Mouse (Mus musculus) MEL (cell line): ENCODE data around the gene Gpr158. TPM values are rescaled to one million over a fixed set of nuclear protein-coding genes. Genes with fewer than 3 reads are reported as not detected.

Experiments
- DNase-seq: peaks from one replicate; pipeline ENCODE4 v3.0.0; 2011; ENCODE audit warnings: low read depth, low spot score
- H3K27ac ChIP-seq: 2 replicates; pipeline ENCODE4 v1.5.1; 2012; ENCODE audit warnings: low read depth, mild to moderate bottlenecking, control low read depth, low read length, moderate library complexity; ENCODE audit not compliant: control insufficient read depth
- H3K27me3 ChIP-seq, 2 experiments: fragments of 150-350 bp in 1 of 2; sonication (generic) in 1 of 2; 2 replicates each; pipeline ENCODE4 v1.6.1; 2012; ENCODE audit warnings: low read length in 2 of 2, mild to moderate bottlenecking in 2 of 2, improper control_type of control experiment in 1 of 2, moderate library complexity in 1 of 2; ENCODE audit not compliant: insufficient read depth in 2 of 2, control insufficient read depth in 1 of 2
- H3K36me3 ChIP-seq, 2 experiments: 2 replicates each; pipeline ENCODE4 v1.6.1; 2012 to 2014; ENCODE audit warnings: low read length in 2 of 2, improper control_type of control experiment in 1 of 2, inconsistent platforms in 1 of 2, mild to moderate bottlenecking in 1 of 2; ENCODE audit not compliant: insufficient read depth in 2 of 2, control insufficient read depth in 1 of 2
- H3K4me1 ChIP-seq, 2 experiments: fragments of 150-350 bp in 1 of 2; sonication (generic) in 1 of 2; 2 replicates each; pipeline ENCODE4 v1.6.1; 2012; ENCODE audit warnings: low read length in 2 of 2, improper control_type of control experiment in 1 of 2, mild to moderate bottlenecking in 1 of 2; ENCODE audit not compliant: insufficient read depth in 2 of 2, control insufficient read depth in 1 of 2
- H3K4me3 ChIP-seq, 2 experiments: fragments of 150-350 bp in 1 of 2; sonication (generic) in 1 of 2; 2 replicates each; pipeline ENCODE4 v1.5.1; 2012; ENCODE audit warnings: low read depth in 2 of 2, low read length in 2 of 2, mild to moderate bottlenecking in 2 of 2, moderate library complexity in 2 of 2, control low read depth in 1 of 2, improper control_type of control experiment in 1 of 2; ENCODE audit not compliant: control insufficient read depth in 1 of 2, insufficient read depth in 1 of 2
- H3K79me2 ChIP-seq: 2 replicates; pipeline ENCODE4 v1.6.1; 2012; ENCODE audit warnings: mild to moderate bottlenecking, low read length, moderate library complexity; ENCODE audit not compliant: control insufficient read depth, poor library complexity, insufficient read depth
- H3K9ac ChIP-seq: 2 replicates; pipeline ENCODE4 v1.6.1; 2012; ENCODE audit warnings: low read depth, mild to moderate bottlenecking, control low read depth, low read length, moderate library complexity; ENCODE audit not compliant: control insufficient read depth, poor library complexity, severe bottlenecking
- H3K9me3 ChIP-seq: fragments of 150-350 bp; sonication (generic); replicated peaks from 2 replicates; pipeline ENCODE4 v1.6.1; 2012; ENCODE audit warnings: mild to moderate bottlenecking, low read length, improper control_type of control experiment, moderate library complexity; ENCODE audit not compliant: insufficient read depth
- BHLHE40 ChIP-seq: IDR thresholded peaks from 2 replicates; pipeline ENCODE4 v1.6.1; 2012; ENCODE audit warnings: low read depth, mild to moderate bottlenecking, inconsistent platforms, low read length, improper control_type of control experiment, borderline replicate concordance
- CHD2 ChIP-seq: IDR thresholded peaks from 2 replicates; pipeline ENCODE4 v1.6.1; 2011; ENCODE audit warnings: low read length, improper control_type of control experiment
- ELF1 ChIP-seq: IDR thresholded peaks from 2 replicates; pipeline ENCODE4 v1.6.1; 2014; ENCODE audit warnings: low read depth, mild to moderate bottlenecking, inconsistent platforms, low read length, improper control_type of control experiment, moderate library complexity
- EP300 ChIP-seq, 2 experiments: IDR thresholded peaks; 2 replicates each; pipeline ENCODE4 v1.6.1; 2011; ENCODE audit warnings: improper control_type of control experiment in 2 of 2, low read length in 2 of 2, low read depth in 1 of 2, mild to moderate bottlenecking in 1 of 2
- ETS1 ChIP-seq: IDR thresholded peaks from 2 replicates; pipeline ENCODE4 v1.6.1; 2012; ENCODE audit warnings: low read depth, mild to moderate bottlenecking, inconsistent platforms, low read length, improper control_type of control experiment, moderate library complexity
- GABPA ChIP-seq: IDR thresholded peaks from 2 replicates; pipeline ENCODE4 v1.6.1; 2012; ENCODE audit warnings: low read depth, mild to moderate bottlenecking, inconsistent platforms, low read length, improper control_type of control experiment, moderate library complexity
- GATA1 ChIP-seq: IDR thresholded peaks from 2 replicates; pipeline ENCODE4 v1.6.1; 2011; ENCODE audit warnings: low read depth, low read length, improper control_type of control experiment
- HCFC1 ChIP-seq: IDR thresholded peaks from 2 replicates; pipeline ENCODE4 v1.6.1; 2012; ENCODE audit warnings: low read depth, mild to moderate bottlenecking, inconsistent platforms, low read length, improper control_type of control experiment, moderate library complexity
- JUND ChIP-seq: IDR thresholded peaks from 2 replicates; pipeline ENCODE4 v1.6.1; 2011; ENCODE audit warnings: low read depth, mild to moderate bottlenecking, improper control_type of control experiment, low read length
- MAX ChIP-seq: IDR thresholded peaks from 2 replicates; pipeline ENCODE4 v1.6.1; 2011; ENCODE audit warnings: low read length, improper control_type of control experiment
- MXI1 ChIP-seq: IDR thresholded peaks from 2 replicates; pipeline ENCODE4 v1.6.1; 2011; ENCODE audit warnings: mild to moderate bottlenecking, low read depth, low read length, improper control_type of control experiment
- MYB ChIP-seq: IDR thresholded peaks from 2 replicates; pipeline ENCODE4 v1.6.1; 2011; ENCODE audit warnings: mild to moderate bottlenecking, low read depth, low read length, improper control_type of control experiment
- MYC ChIP-seq: IDR thresholded peaks from 2 replicates; pipeline ENCODE4 v1.6.1; 2011; ENCODE audit warnings: low read depth, mild to moderate bottlenecking, low read length, improper control_type of control experiment, moderate library complexity
- NRF1 ChIP-seq: IDR thresholded peaks from 2 replicates; pipeline ENCODE4 v1.6.1; 2014; ENCODE audit warnings: low read depth, mild to moderate bottlenecking, inconsistent platforms, low read length, improper control_type of control experiment, moderate library complexity; ENCODE audit not compliant: poor library complexity, insufficient read depth, severe bottlenecking
- POLR2A ChIP-seq, 2 experiments: IDR thresholded peaks; 2 replicates each; pipeline ENCODE4 v1.6.1; 2011 to 2012; ENCODE audit warnings: low read length in 2 of 2, mild to moderate bottlenecking in 2 of 2, control low read depth in 1 of 2, improper control_type of control experiment in 1 of 2, low read depth in 1 of 2, moderate library complexity in 1 of 2; ENCODE audit not compliant: control insufficient read depth in 1 of 2, insufficient read depth in 1 of 2, poor library complexity in 1 of 2
- RAD21 ChIP-seq: IDR thresholded peaks from 2 replicates; pipeline ENCODE4 v1.6.1; 2011; ENCODE audit warnings: mild to moderate bottlenecking, low read depth, low read length, improper control_type of control experiment
- SIN3A ChIP-seq: IDR thresholded peaks from 2 replicates; pipeline ENCODE4 v1.6.1; 2012; ENCODE audit warnings: low read length, improper control_type of control experiment, inconsistent platforms
- SMC3 ChIP-seq: IDR thresholded peaks from 2 replicates; pipeline ENCODE4 v1.6.1; 2011; ENCODE audit warnings: low read depth, low read length, improper control_type of control experiment
- TCF12 ChIP-seq: IDR thresholded peaks from 2 replicates; pipeline ENCODE4 v1.6.1; 2014; ENCODE audit warnings: low read depth, mild to moderate bottlenecking, inconsistent platforms, low read length, improper control_type of control experiment, moderate library complexity
- USF1 ChIP-seq: IDR thresholded peaks from 2 replicates; pipeline ENCODE4 v1.6.1; 2014; ENCODE audit warnings: low read depth, mild to moderate bottlenecking, inconsistent platforms, low read length, improper control_type of control experiment, moderate library complexity
- ZKSCAN1 ChIP-seq: IDR thresholded peaks from 2 replicates; pipeline ENCODE4 v1.6.1; 2012; ENCODE audit warnings: low read depth, mild to moderate bottlenecking, inconsistent platforms, low read length, improper control_type of control experiment, moderate library complexity
- ZNF384 ChIP-seq: IDR thresholded peaks from 2 replicates; pipeline ENCODE4 v1.6.1; 2012; ENCODE audit warnings: low read depth, mild to moderate bottlenecking, inconsistent platforms, low read length, improper control_type of control experiment
- polyA plus RNA-seq, 2 experiments: library from polyadenylated mRNA; stranded (reverse) in 1 of 2; unstranded in 1 of 2; fragments of >175 nt in 1 of 2; fragments of >200 nt in 1 of 2; gene quantifications; 2 replicates each; pipeline versions ENCODE4 v1.2.1 to v1.2.4; 2012; ENCODE audit warnings: low replicate concordance in 2 of 2, low read depth in 1 of 2; ENCODE audit not compliant: insufficient read length in 2 of 2, insufficient read depth in 1 of 2, missing spikeins in 1 of 2
- total RNA-seq: library from RNA; depleted of rRNA; stranded (reverse); fragments of 300-350 nt; gene quantifications from 2 replicates; pipeline ENCODE4 v1.2.3, GENCODE M21; 2012

The Gpr158 gene
- total and polyA plus RNA-seq, 3 experiments: not detected

DNA sequence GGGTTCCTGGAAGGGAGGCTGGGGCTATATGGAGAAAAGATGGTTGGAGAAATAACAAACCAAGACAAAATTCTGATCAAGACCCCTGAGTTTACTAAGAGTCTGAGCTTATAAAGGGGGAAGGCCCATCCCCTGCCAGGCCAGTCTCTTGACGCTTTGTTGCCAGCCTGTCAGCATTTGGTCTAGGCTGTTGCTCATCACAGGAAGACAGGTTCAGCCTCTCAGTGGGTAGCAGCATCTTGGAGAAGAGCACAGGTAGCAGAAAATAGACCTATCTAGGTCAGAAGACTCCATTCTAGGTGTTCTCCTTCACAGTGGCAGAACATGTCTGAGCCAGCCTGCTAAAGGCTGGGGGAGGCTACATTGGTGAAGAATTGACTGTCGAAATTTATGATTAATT is 416.4 kb downstream of the Gpr158 start:
- no peaks in the 10 kb centered on the region for H3K9me3 ChIP-seq
- no peak for TF ChIP-seq BHLHE40
- TF ChIP-seq TCF12: no peak
- TF ChIP-seq EP300 (IDR thresholded peaks at IDR 0.05; ENCODE audit: low read depth in 1 of 2, low read length in 2 of 2): no peak
- TF ChIP-seq JUND: no peak
- no peak for TF ChIP-seq CHD2
- TF ChIP-seq ZKSCAN1: no peak
- TF ChIP-seq POLR2A (IDR thresholded peaks at IDR 0.05; ENCODE audit: control insufficient read depth in 1 of 2, insufficient read depth in 1 of 2, low read depth in 1 of 2, low read length in 2 of 2, poor library complexity in 1 of 2): no peak
- no peak for TF ChIP-seq SMC3
- TF ChIP-seq MYC: no peak
- no peak for TF ChIP-seq RAD21
- TF ChIP-seq SIN3A: no peak
- no peak for TF ChIP-seq HCFC1
- TF ChIP-seq ELF1: no peak
- TF ChIP-seq ZNF384: no peak
- no peak for TF ChIP-seq USF1
- no peak for TF ChIP-seq ETS1
- TF ChIP-seq NRF1: no peak
- TF ChIP-seq MYB: no peak
- no peak for TF ChIP-seq MXI1
- no peak for TF ChIP-seq GABPA
- DNase-seq: no peak
- H3K4me3 ChIP-seq: no peak overlapping the region
- no peaks in the 10 kb centered on the region for H3K36me3 ChIP-seq
- no peaks in the 10 kb centered on the region for H3K79me2 ChIP-seq
- no peak overlapping the region for H3K9ac ChIP-seq
- H3K27me3 ChIP-seq: no peaks in the 10 kb centered on the region
- H3K27ac ChIP-seq: no peak overlapping the region
- no peaks in the 10 kb centered on the region for H3K4me1 ChIP-seq

DNA sequence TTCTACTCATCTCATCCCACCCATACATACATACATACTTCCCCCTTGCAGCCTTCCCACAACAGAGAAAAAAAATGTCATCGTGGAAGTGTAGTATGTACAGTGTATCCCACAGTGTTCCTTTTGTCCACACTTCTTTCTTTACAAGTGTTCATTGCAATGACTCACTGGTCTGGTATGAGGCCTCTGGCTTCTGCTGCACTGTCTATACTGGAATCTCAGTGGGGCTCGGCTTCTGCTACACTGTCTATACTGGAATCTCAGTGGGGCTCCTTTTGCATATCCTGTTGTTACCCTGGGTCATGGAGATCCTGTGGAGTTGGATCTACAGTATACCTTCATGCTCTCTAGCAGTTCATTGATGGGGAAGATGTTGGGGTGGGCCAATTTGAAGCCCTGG is 425.8 kb downstream of the Gpr158 start:
- Histone ChIP-seq H3K4me3 (no peak overlapping the region), H3K36me3 (no peaks in the 10 kb centered on the region), H3K27ac (no peak overlapping the region), H3K4me1 (no peaks in the 10 kb centered on the region), H3K27me3 (no peaks in the 10 kb centered on the region)
- TF ChIP-seq GATA1: no peak
- no peak for TF ChIP-seq MAX
- TF ChIP-seq RAD21: no peak
- TF ChIP-seq, all 39 proteins: peak for 0
- DNase-seq: no peak
- no peak overlapping the region for H3K9ac ChIP-seq
- no peaks in the 10 kb centered on the region for H3K79me2 ChIP-seq
- H3K9me3 ChIP-seq: no peaks in the 10 kb centered on the region
